Mouse (Mus musculus): Measurements from ENCODE around the gene Rpl13. TPM values are rescaled to one million over a fixed set of nuclear protein-coding genes. Genes with fewer than 3 reads are reported as not detected.
A peak's percentile ranks its signal among the peaks of the same experiment; 100 is the strongest.
"Not testable (repeated sequence)": the region's sequence is repeated elsewhere in the genome, so short reads cannot be mapped to it uniquely, and the experiment has no call there.

Rpl13 gene
- polyA plus RNA-seq, 1 experiment from 2014 or later = 1,266 TPM

DNA sequence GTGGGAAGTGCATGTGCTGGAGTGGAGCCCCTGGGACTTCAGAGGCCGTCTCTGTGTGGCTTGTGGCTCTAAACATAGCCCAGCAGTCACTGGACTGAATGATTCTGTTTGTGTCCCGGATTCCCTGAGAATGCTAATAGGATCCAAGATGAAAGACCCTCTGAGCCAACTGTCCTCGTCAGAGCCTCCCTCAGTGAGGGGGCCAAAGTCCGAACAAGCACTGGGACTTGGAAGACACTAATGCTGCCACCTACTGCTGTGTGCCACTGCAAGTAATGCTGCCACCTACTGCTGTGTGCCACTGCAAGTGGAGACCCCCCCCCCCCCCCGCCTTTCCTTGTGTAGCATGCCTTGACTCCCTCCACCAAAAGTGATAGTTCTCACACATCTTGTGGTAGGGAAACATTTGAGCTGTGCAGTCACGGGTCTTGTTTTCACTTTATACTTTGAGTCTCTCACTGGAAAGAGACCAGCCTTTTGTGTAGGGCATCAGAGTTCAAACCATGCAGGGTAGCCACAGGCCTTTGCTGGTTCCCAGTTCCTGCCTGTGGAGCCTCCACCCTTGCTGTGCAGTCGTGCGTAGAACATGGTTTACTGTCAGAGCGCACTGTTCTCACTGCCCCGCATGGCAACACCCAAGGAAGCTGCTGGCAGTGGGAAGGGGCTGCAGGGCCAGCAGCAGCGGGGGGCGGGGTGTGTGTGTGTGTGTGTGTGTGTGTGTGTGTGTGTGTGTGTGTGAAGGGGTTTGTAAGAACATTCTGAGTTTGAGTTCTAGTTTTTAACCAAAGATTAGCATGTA is 4.2 kb upstream of the Rpl13 start:
- WGBS = 80% methylated on average over 12 of the region's 12 CpGs
- DNase-seq (ENCODE audit: low spot score) = no peak
- Histone ChIP-seq H3K27me3 (ENCODE audit: insufficient read depth, poor library complexity, severe bottlenecking) (no peaks in the 10 kb centered on the region), H3K4me3 (no peak overlapping the region), H3K36me3 (peaks cover 53% of the 10 kb centered on the region), H3K4me1 (peaks cover 3% of the 10 kb centered on the region; the same call in 1 of the 2 replicates), H3K9me3 (no peaks in the 10 kb centered on the region), H3K27ac (no peak overlapping the region)

GRCm38 (mm10) chr8:123100288-123100687 is 1.9 kb upstream of the Rpl13 start:
- peaks cover 16% of the 10 kb centered on the region for H3K4me1 ChIP-seq
- no peaks in the 10 kb centered on the region for H3K9me3 ChIP-seq
- 61% methylated on average over 8 of the region's 8 CpGs for WGBS
- H3K27me3 ChIP-seq (ENCODE audit: insufficient read depth, poor library complexity, severe bottlenecking) = no peaks in the 10 kb centered on the region
- no peak overlapping the region for H3K4me3 ChIP-seq
- peaks cover 53% of the 10 kb centered on the region for H3K36me3 ChIP-seq
- H3K27ac ChIP-seq = 0 out of 2 replicates have a peak overlapping the region, but pooled peaks have one; percentile 32
- no peak for DNase-seq (ENCODE audit: low spot score)

DNA sequence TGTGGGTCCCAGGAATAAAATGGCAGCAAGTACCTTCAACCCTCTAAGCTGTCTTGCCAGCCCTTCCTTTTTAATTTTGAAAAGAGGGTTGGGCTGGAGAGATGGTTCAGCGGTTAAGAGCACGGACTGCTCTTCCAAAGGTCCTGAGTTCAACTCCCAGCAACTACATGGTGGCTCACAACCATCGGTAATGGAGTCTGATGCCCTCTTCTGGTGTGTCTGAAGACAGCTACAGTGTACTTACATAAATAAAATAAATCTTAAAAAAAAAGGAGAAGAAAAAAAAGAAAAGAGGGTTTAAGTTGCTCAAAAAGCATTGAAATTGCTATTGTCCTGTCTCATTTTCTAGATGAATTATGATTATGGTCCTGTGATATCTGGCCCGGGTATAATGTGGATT is 906 bp upstream of the Rpl13 start:
- peak overlapping the region; percentile 96 for H3K4me3 ChIP-seq

DNA sequence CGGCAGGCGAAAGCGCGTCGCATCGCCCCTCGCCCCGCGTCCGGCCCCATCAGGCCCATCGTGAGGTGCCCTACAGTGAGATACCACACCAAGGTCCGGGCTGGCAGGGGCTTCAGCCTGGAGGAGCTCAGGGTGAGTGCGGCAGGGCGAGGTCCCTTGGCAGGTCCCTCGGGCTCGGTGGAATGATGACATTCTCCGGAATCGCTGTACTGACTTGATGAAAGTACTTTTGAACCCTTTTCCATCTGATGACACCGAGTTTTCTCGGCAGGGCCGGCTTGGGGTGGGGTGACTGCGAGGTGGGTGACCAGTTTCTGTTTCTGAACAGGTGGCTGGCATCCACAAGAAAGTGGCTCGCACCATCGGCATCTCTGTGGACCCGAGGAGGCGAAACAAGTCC is 705 bp downstream of the Rpl13 start:
- DNase-seq (ENCODE audit: low spot score); H3K9me3 ChIP-seq; H3K27me3 ChIP-seq (ENCODE audit: insufficient read depth, poor library complexity, severe bottlenecking): not testable (repeated sequence)
- H3K4me3 ChIP-seq = peak overlapping the region; percentile 96
- H3K36me3 ChIP-seq = peaks cover 41% of the 10 kb centered on the region
- peak overlapping the region; percentile 100 for H3K27ac ChIP-seq
- H3K4me1 ChIP-seq = peaks cover 16% of the 10 kb centered on the region
- under 1% methylated on average over 26 of the region's 26 CpGs for WGBS

More for the DNA sequence above, 906 bp upstream of the Rpl13 start:
- Histone ChIP-seq H3K36me3 (peaks cover 53% of the 10 kb centered on the region), H3K27ac (peak overlapping the region; percentile 100; the same call in 1 of the 2 replicates), H3K4me1 (peaks cover 16% of the 10 kb centered on the region), H3K9me3 (no peaks in the 10 kb centered on the region), H3K27me3 (ENCODE audit: insufficient read depth, poor library complexity, severe bottlenecking) (no peaks in the 10 kb centered on the region)
- DNase-seq (ENCODE audit: low spot score) = no peak
- WGBS = 80% methylated on average over 4 of the region's 4 CpGs

- peak overlapping the region; percentile 100 for H3K27ac ChIP-seq
- H3K4me3 ChIP-seq = peak overlapping the region; percentile 96
- peaks cover 37% of the 10 kb centered on the region for H3K36me3 ChIP-seq
- 19% methylated on average over 15 of the region's 15 CpGs for WGBS
- H3K4me1 ChIP-seq = peaks cover 16% of the 10 kb centered on the region
- no peaks in the 10 kb centered on the region for H3K27me3 ChIP-seq (ENCODE audit: insufficient read depth, poor library complexity, severe bottlenecking)
- H3K9me3 ChIP-seq = no peaks in the 10 kb centered on the region
- no peak for DNase-seq (ENCODE audit: low spot score)
These were observed 1.1 kb downstream of the Rpl13 start for GRCm38 (mm10) chr8:123103285-123103684.

DNA sequence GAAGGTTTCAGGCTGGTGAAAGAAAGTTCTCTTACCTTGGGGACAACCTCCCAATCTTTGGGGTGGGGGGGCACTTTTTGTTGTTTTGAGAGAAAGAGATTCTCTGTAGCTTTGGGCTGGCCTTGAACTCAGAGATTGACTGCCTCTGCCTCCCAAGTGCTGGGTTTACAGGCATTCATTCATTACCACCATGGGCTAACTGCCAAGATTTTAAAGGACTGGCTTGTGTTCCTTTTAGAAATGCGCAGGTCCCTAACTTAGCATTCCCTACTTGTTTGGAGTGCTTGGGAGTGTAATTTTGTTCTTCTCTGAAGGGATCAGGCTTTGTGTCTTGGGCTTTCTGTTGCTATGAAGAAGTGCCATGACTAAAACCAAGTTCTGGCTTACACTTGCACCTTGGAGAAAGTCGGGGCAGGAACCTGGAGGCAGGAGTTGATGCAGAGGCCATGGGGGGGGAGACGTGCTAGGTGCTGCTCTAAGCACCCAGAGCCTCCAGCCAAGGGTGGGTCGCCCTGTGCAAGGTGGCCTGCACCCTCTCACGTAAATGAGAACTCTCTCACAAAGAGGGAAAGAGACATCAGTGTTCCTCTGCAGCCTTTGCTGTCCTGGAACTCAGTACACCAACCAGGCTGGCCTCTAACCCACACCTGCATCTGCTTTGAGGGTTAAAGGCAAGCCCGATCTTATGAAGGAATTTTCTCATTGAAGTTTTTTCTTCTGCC is 2.1 kb downstream of the Rpl13 start:
- 86% methylated on average over 6 of the region's 6 CpGs for WGBS
- Histone ChIP-seq H3K9me3 (no peaks in the 10 kb centered on the region), H3K36me3 (peaks cover 32% of the 10 kb centered on the region), H3K27me3 (ENCODE audit: insufficient read depth, poor library complexity, severe bottlenecking) (no peaks in the 10 kb centered on the region), H3K27ac (peak overlapping the region; percentile 100; the same call in 1 of the 2 replicates), H3K4me3 (peak overlapping the region; percentile 96), H3K4me1 (peaks cover 16% of the 10 kb centered on the region)
- no peak for DNase-seq (ENCODE audit: low spot score)

DNA sequence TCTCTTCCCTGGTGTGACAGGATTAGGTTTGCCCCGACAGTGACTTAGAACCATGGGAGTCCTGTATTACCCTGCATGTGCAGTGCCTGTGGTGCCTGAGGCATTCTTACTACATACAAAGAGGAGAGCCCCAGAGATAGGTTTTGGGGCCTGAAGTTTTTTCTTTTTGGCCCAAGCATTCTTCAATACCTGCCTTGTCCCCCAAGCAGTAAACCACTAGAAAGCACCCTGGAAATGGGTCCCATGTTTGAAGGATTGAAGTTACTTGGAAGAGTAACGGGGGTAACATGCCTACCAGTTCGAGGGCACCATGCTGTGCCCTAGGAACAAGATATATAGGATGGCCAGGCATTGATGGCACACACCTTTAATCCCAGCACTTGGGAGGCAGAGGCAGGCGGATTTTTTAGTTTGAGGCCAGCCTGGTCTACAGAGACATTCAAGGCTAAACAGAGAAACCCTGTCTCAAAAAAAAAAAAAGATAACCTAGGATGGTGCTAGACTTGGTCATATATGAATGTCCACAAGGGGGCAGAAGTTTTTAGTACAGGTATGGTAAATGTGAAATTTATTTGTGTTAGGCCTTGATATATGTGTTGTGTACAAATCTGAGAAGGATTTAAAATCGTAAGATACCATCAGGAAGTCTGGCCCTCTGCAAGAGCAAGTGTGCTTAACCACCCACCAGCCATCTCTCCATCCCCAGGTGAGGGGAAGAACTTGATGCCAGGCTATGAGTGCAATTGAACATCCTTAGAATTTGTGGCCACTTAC is 3.6 kb downstream of the Rpl13 start:
- no peak overlapping the region for H3K4me3 ChIP-seq
- no peak for DNase-seq (ENCODE audit: low spot score)
- peaks cover 29% of the 10 kb centered on the region for H3K36me3 ChIP-seq
- no peak overlapping the region for H3K27ac ChIP-seq
- 68% methylated on average over 5 of the region's 5 CpGs for WGBS
- H3K9me3 ChIP-seq = no peaks in the 10 kb centered on the region
- no peaks in the 10 kb centered on the region for H3K27me3 ChIP-seq (ENCODE audit: insufficient read depth, poor library complexity, severe bottlenecking)
- H3K4me1 ChIP-seq = peaks cover 16% of the 10 kb centered on the region

- DNase-seq (ENCODE audit: low spot score) = no peak
- WGBS = 48% methylated on average over 2 of the region's 2 CpGs
- no peak overlapping the region for H3K4me3 ChIP-seq
- H3K4me1 ChIP-seq = peaks cover 15% of the 10 kb centered on the region
- H3K36me3 ChIP-seq = peaks cover 29% of the 10 kb centered on the region
- no peaks in the 10 kb centered on the region for H3K27me3 ChIP-seq (ENCODE audit: insufficient read depth, poor library complexity, severe bottlenecking)
- H3K27ac ChIP-seq = no peak overlapping the region
- H3K9me3 ChIP-seq = no peaks in the 10 kb centered on the region
These were observed 4.4 kb downstream of the Rpl13 start for GRCm38 (mm10) chr8:123106531-123106930.

DNA sequence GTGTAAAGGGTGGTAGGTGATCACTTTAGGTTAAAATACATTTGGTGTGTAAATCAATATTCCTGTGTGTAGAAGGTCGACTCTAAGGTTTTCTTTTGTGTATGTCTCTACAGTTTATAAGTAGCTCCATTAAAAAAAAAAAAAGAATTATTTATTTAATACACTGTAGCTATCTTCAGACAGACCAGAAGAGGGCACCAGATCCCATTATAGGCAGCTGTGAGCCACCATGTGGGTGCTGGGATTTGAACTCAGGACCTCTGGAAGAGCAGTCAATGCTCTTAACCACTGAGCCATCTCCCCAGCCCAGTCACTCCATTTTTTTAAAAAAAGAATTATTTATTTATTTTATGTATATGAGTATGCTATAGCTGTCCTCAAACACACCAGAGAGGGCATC is 5.9 kb downstream of the Rpl13 start:
- no peaks in the 10 kb centered on the region for H3K9me3 ChIP-seq
- H3K27ac ChIP-seq = no peak overlapping the region
- H3K27me3 ChIP-seq (ENCODE audit: insufficient read depth, poor library complexity, severe bottlenecking) = no peaks in the 10 kb centered on the region
- peaks cover 27% of the 10 kb centered on the region for H3K36me3 ChIP-seq
- no peak for DNase-seq (ENCODE audit: low spot score)
- no peak overlapping the region for H3K4me3 ChIP-seq
- H3K4me1 ChIP-seq = peaks cover 12% of the 10 kb centered on the region
- 62% methylated on average over 1 of the region's 1 CpGs for WGBS

- Histone ChIP-seq H3K9me3 (no peaks in the 10 kb centered on the region), H3K27me3 (ENCODE audit: insufficient read depth, poor library complexity, severe bottlenecking) (no peaks in the 10 kb centered on the region), H3K4me3 (no peak overlapping the region), H3K36me3 (peaks cover 18% of the 10 kb centered on the region), H3K27ac (no peak overlapping the region), H3K4me1 (peaks cover 6% of the 10 kb centered on the region; the same call in 1 of the 2 replicates)
- WGBS = 85% methylated on average over 5 of the region's 5 CpGs
- DNase-seq (ENCODE audit: low spot score) = no peak
These were observed 6.8 kb downstream of the Rpl13 start for GRCm38 (mm10) chr8:123108953-123109352.

GRCm38 (mm10) chr8:123110649-123111048 is 8.5 kb downstream of the Rpl13 start:
- DNase-seq (ENCODE audit: low spot score) = no peak
- no peaks in the 10 kb centered on the region for H3K9me3 ChIP-seq
- H3K27me3 ChIP-seq (ENCODE audit: insufficient read depth, poor library complexity, severe bottlenecking) = peaks cover 10% of the 10 kb centered on the region
- H3K27ac ChIP-seq = no peak overlapping the region
- peaks cover under 1% of the 10 kb centered on the region; the same call in 1 of the 2 replicates for H3K36me3 ChIP-seq
- no peaks in the 10 kb centered on the region for H3K4me1 ChIP-seq
- no peak overlapping the region for H3K4me3 ChIP-seq
- WGBS = 19% methylated on average over 4 of the region's 4 CpGs

DNA sequence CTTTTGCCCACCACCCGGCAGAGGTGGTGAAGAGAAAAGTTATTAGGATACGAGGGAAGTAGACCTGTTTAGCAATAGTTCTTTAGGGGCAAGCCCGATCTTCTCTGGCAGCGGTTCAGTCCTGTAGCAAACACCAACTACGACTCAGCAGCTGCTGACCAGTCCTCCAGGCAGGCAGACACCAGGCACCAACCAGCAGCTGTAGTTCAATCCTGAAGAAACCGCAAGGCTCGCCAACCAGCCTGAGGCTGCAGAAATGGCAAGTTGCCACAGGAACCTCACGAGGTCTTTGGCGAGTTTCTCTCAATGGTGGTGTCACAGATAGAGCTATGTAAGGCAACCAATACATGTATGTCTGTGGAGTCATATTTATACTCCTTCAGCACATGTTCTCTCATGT is 10.7 kb downstream of the Rpl13 start:
- 79% methylated on average over 9 of the region's 9 CpGs for WGBS
- no peak overlapping the region for H3K27ac ChIP-seq
- H3K27me3 ChIP-seq (ENCODE audit: insufficient read depth, poor library complexity, severe bottlenecking) = peaks cover 33% of the 10 kb centered on the region
- H3K4me3 ChIP-seq = no peak overlapping the region
- H3K4me1 ChIP-seq = peaks cover 16% of the 10 kb centered on the region
- H3K36me3 ChIP-seq = no peaks in the 10 kb centered on the region
- H3K9me3 ChIP-seq = no peaks in the 10 kb centered on the region
- no peak for DNase-seq (ENCODE audit: low spot score)
